Mouse (Mus musculus) stomach, postnatal 0 days (tissue): ENCODE results near the gene Eef1a2.

Experiments used
- CTCF ChIP-seq: IDR thresholded peaks from 2 replicates; pipeline ENCODE4 v1.5.1; 2016; ENCODE audit warnings: antibody characterized with exemption, low read depth, mild to moderate bottlenecking, moderate library complexity
- EP300 ChIP-seq: optimal IDR thresholded peaks from 2 replicates; pipeline ENCODE3; 2016; ENCODE audit warnings: antibody characterized with exemption

GRCm38 (mm10) chr2:181143509-181144276 lies 13.1 kb downstream of the Eef1a2 start:
- TF ChIP-seq CTCF (no peak), EP300 (no peak)
